Mouse (Mus musculus) midbrain, postnatal 0 days (tissue): Measurements from ENCODE around the gene Smtn. TPM values are rescaled to one million over a fixed set of nuclear protein-coding genes. Genes with fewer than 3 reads are reported as not detected.

Experiments used
- ATAC-seq: fragments of 200-750 bp; cut with Nextera tagmentation; 2 replicates; pipeline ENCODE4 v1.8.0; 2017; ENCODE audit warnings: moderate number of reproducible peaks, mild to moderate bottlenecking, moderate TSS enrichment, moderate library complexity; ENCODE audit not compliant: low FRiP score
- DNase-seq: peaks from one replicate; pipeline ENCODE4 v3.0.0-alpha.2; 2015; ENCODE audit warnings: low spot score
- H3K27ac ChIP-seq: fragments of 300-500 bp; sonication (generic); 2 replicates; pipeline ENCODE4 v1.5.1; 2014; ENCODE audit warnings: low read depth, mild to moderate bottlenecking, low read length, mixed read lengths
- H3K27me3 ChIP-seq: fragments of 300-500 bp; sonication (generic); 2 replicates; pipeline ENCODE4 v1.6.1; 2014; ENCODE audit warnings: low read length, control low read depth, mixed read lengths; ENCODE audit not compliant: insufficient read depth
- H3K36me3 ChIP-seq: fragments of 300-500 bp; sonication (generic); 2 replicates; pipeline ENCODE4 v1.6.1; 2014; ENCODE audit warnings: low read length, control low read depth, mixed read lengths; ENCODE audit not compliant: insufficient read depth
- H3K4me1 ChIP-seq: fragments of 300-500 bp; sonication (generic); 2 replicates; pipeline ENCODE4 v1.6.1; 2014; ENCODE audit warnings: mild to moderate bottlenecking, control low read depth, antibody characterized with exemption, low read length, mixed read lengths; ENCODE audit not compliant: insufficient read depth
- H3K4me2 ChIP-seq: fragments of 300-500 bp; sonication (generic); 2 replicates; pipeline ENCODE4 v1.6.1; 2014; ENCODE audit warnings: low read depth, mild to moderate bottlenecking, low read length, mixed read lengths; ENCODE audit not compliant: poor library complexity, severe bottlenecking
- H3K4me3 ChIP-seq: fragments of 300-500 bp; sonication (generic); 2 replicates; pipeline ENCODE4 v1.5.1; 2014; ENCODE audit warnings: low read depth, mild to moderate bottlenecking, low read length, moderate library complexity
- H3K9ac ChIP-seq: fragments of 300-500 bp; sonication (generic); replicated peaks from 2 replicates; pipeline ENCODE4 v1.6.1; 2014; ENCODE audit warnings: mild to moderate bottlenecking, low read length, moderate library complexity, mixed read lengths; ENCODE audit not compliant: poor library complexity, severe bottlenecking
- H3K9me3 ChIP-seq: fragments of 300-500 bp; sonication (generic); 2 replicates; pipeline ENCODE4 v1.6.1; 2016; ENCODE audit warnings: low read length, control low read depth
- CTCF ChIP-seq: IDR thresholded peaks from 2 replicates; pipeline ENCODE4 v1.5.1; 2016; ENCODE audit warnings: antibody characterized with exemption, mild to moderate bottlenecking
- WGBS: fragments of 180-500 bp; shearing (Covaris S2); extraction: QIAGEN DNeasy Blood & Tissue Kit; methylation state at CpG from one replicate; pipeline ENCODE4 v1.1.7; 2014; 5-methylcytosine and 5-hydroxymethylcytosine counted together
- polyA plus RNA-seq: library from polyadenylated mRNA; unstranded; fragments of >200 nt; fragmentation: Nextera tagmentation; extraction: Ambion mirVana; gene quantifications from 2 replicates; pipeline ENCODE4 v1.2.1, GENCODE M21; 2015
- total RNA-seq: library from RNA; depleted of rRNA; stranded (reverse); fragments of >200 nt; gene quantifications from 2 replicates; pipeline ENCODE4 v1.2.3, GENCODE M21; 2014; rRNA removed

The Smtn gene
- total RNA-seq (7.3 and 9.9 TPM in 2 replicates), polyA plus RNA-seq (8.0 and 8.1 TPM in 2 replicates)

- no peak for TF ChIP-seq CTCF
- H3K4me2 ChIP-seq, result peak within 1 kb of the TSS; percentile 72
- no peak within 1 kb of the TSS for H3K27ac ChIP-seq
- WGBS, result 93% methylated on average over 23 of the region's 23 CpGs
- no peaks in the 10 kb centered on the region for H3K36me3 ChIP-seq
- H3K9ac ChIP-seq, result peak within 1 kb of the TSS; percentile 13; the same call in 1 of the 2 replicates
- peaks cover 5% of the 10 kb centered on the region for H3K4me1 ChIP-seq
- no peak for DNase-seq
- no peaks in the 10 kb centered on the region for H3K27me3 ChIP-seq
- peak within 1 kb of the TSS; percentile 46 for H3K4me3 ChIP-seq
- no peak for ATAC-seq
- H3K9me3 ChIP-seq, result no peaks in the 10 kb centered on the region
Measured at GRCm38 (mm10) chr11:3540451-3541085, at the start of gene Smtn. Gene Smtn (minus strand): TSS chr11:3540612.

GRCm38 (mm10) chr11:3588036-3588672 lies 47.7 kb upstream of the Smtn start:
- Histone ChIP-seq H3K9me3 (no peaks in the 10 kb centered on the region), H3K9ac (no peak overlapping the region), H3K27ac (no peak overlapping the region), H3K4me3 (no peak overlapping the region), H3K27me3 (no peaks in the 10 kb centered on the region), H3K36me3 (no peaks in the 10 kb centered on the region), H3K4me2 (no peak overlapping the region), H3K4me1 (no peaks in the 10 kb centered on the region)
- DNase-seq (no peak), ATAC-seq (no peak)
- TF ChIP-seq CTCF, result no peak
- WGBS, result 84% methylated on average over 11 of the region's 11 CpGs

GRCm38 (mm10) chr11:3587350-3587749 lies 46.9 kb upstream of the Smtn start:
- ATAC-seq (no peak), DNase-seq (no peak)
- Histone ChIP-seq H3K27me3 (no peaks in the 10 kb centered on the region), H3K9ac (no peak overlapping the region), H3K27ac (no peak overlapping the region), H3K4me3 (no peak overlapping the region), H3K36me3 (no peaks in the 10 kb centered on the region), H3K4me2 (no peak overlapping the region), H3K4me1 (no peaks in the 10 kb centered on the region), H3K9me3 (no peaks in the 10 kb centered on the region)
- no peak for TF ChIP-seq CTCF
- WGBS, result 48% methylated on average over 4 of the region's 4 CpGs

DNA sequence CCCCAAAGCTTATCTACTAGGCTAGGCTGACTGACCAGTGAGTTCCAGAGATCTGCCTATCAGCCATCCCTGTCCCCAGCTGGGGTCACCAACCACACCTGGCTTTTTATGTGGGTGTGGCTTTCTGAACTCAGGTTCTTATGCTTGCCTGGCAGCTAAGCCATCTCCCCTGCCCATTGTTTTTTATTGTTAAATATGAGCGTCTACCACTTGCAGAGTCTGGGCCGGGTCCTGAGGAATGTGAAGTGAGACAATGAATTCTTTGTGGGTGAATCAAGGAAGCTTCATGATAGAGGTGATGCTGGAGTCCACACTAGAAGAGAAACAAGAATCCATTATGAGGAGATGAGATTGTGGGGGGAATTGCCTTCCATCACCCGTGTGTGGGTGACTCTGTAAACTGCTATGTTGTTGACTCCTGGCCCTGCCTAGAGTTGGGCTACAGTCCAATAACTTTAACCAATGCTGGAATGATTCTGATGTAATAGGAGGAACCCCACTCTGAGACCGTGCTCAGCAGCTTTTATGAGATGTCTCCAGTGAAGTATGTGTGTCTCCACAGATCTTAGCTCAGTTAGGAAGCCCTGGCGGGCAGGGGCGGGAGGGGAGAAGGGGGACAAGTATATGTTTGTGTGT lies 45.7 kb upstream of the Smtn start:
- Histone ChIP-seq H3K9me3 (no peaks in the 10 kb centered on the region), H3K4me3 (no peak overlapping the region), H3K27me3 (no peaks in the 10 kb centered on the region), H3K4me1 (no peaks in the 10 kb centered on the region), H3K9ac (no peak overlapping the region), H3K4me2 (no peak overlapping the region), H3K36me3 (no peaks in the 10 kb centered on the region), H3K27ac (no peak overlapping the region)
- DNase-seq (no peak), ATAC-seq (no peak)
- no peak for TF ChIP-seq CTCF
- WGBS, result 82% methylated on average over 6 of the region's 6 CpGs

DNA sequence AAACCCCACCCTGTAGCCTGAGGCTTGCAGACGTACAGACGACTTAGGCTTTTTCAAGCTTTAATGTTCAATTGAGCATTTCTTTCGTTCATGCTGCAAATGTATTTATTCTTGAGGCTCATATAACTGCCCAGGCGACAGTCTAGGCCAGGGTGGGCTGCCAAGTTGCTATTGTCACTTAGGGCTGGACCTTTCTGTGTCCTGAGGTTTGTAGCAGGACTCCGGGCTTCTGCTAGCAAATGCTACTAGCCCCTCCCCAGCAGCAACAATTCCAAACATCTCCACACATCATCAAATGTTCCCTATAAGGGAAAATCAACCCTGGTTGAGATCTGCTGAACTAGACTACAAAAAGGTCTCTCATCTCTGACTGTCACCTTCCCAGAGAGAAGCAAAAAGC lies 42.7 kb upstream of the Smtn start:
- whole genome bisulfite sequencing, result 77% methylated on average over 5 of the region's 5 CpGs
- H3K36me3 ChIP-seq, result no peaks in the 10 kb centered on the region
- H3K9me3 ChIP-seq, result no peaks in the 10 kb centered on the region
- no peak overlapping the region for H3K27ac ChIP-seq
- no peaks in the 10 kb centered on the region for H3K27me3 ChIP-seq
- H3K9ac ChIP-seq, result no peak overlapping the region
- no peak for ATAC-seq
- H3K4me2 ChIP-seq, result no peak overlapping the region
- H3K4me1 ChIP-seq, result no peaks in the 10 kb centered on the region
- DNase-seq, result no peak
- no peak for TF ChIP-seq CTCF
- H3K4me3 ChIP-seq, result no peak overlapping the region

DNA sequence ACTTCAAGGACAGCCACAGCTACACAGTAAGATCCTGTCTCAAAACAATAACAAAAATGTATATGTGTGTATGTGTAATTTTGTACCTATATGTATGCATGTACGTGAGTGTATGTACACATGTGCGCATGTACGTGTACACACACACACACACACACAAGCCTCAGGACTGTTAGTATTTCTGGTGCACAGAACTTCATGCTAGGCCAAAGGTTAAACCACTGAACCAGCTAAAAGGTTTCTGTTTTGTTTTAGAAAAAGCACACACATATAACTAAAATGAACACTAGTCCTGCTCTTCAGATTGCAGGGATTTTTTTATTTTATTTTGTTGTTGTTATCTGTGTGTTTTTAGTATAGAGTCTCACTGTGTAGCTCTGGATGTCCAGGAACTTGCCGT lies 41.5 kb upstream of the Smtn start:
- 92% methylated on average over 4 of the region's 4 CpGs for WGBS
- H3K27me3 ChIP-seq, result no peaks in the 10 kb centered on the region
- H3K27ac ChIP-seq, result no peak overlapping the region
- no peaks in the 10 kb centered on the region for H3K36me3 ChIP-seq
- H3K4me3 ChIP-seq, result no peak overlapping the region
- no peak overlapping the region for H3K4me2 ChIP-seq
- TF ChIP-seq CTCF, result no peak
- no peak overlapping the region for H3K9ac ChIP-seq
- DNase-seq (no peak), ATAC-seq (no peak)
- no peaks in the 10 kb centered on the region for H3K4me1 ChIP-seq
- no peaks in the 10 kb centered on the region for H3K9me3 ChIP-seq
